Mouse (Mus musculus): ENCODE data around the gene Cfap157. TPM values are rescaled to one million over a fixed set of nuclear protein-coding genes. Genes with fewer than 3 reads are reported as not detected.

The Cfap157 gene
- total RNA-seq (2021), result not detected
- long read RNA-seq, experiment 1, result 0 reads
- long read RNA-seq, experiment 2, result 0 reads

DNA sequence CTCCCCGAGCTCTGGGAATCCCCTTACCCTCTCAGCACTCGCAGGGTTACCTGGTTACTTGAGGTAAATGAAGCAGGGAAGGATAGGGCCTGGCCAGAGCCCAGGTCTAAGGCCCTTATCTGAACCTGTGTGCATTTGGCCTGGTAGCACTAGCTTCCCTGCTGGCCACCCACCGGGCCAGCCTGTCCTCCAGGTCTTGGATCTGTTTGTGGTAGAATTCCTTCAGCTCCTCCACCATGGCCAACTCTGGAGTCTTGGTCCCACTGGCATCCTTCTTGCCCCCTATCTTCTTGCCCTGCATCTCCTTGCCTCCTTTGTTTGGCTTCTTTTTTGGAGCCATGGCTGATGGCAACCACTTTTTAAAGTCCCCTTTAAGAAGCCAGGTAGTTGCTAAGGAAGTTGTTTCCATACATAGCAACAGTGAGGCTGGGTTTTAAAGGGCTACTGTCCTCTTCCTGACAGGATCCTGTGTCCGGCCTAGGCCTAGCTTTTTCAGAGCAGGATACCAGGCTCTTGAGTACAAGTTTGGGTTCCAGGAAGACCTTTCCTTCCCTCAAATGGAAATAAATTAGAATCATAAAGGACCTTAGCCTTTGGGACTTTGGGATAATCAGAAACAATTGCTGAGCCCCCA, at the start of gene Cfap157:
TSS of gene Cfap157 (minus strand) at position 381 of the 634 bp plus-strand sequence.
- no peak for DNase-seq (ENCODE audit: low spot score in 2 of 2)

DNA sequence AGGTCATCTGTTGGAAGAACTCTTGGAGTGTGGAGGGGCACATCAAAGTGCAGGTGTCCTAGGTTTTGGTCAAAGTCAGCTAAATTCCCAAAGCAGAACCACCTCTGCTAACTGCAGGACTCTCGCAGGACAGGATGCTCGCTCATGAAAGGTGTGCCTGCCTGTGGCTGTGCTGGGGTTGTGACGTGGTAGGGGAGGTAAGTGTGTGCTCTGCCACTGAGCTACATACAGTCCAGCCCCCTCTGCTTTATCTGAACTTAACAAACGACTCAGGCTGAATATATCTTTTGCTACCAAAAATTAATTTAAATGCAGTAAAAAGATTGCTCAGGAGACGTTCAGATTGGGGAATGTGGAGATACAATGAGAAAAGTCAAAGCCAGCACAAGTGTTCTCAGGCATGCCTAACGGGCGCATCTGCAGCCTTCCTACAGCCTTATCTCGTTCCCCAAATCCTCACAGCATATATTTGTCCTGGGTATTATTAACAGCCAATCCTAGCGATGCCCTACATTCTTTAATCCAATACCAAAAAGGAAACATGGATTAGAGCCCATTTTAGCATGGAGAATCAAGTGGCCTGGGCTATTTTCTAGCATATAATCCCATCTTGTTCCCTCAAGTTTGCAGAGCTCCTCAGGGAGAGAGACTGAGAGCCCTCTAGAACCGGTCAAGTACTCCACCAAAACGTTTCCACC, 44.9 kb upstream of the Cfap157 start:
- no peak for DNase-seq (ENCODE audit: low spot score in 2 of 2)

DNA sequence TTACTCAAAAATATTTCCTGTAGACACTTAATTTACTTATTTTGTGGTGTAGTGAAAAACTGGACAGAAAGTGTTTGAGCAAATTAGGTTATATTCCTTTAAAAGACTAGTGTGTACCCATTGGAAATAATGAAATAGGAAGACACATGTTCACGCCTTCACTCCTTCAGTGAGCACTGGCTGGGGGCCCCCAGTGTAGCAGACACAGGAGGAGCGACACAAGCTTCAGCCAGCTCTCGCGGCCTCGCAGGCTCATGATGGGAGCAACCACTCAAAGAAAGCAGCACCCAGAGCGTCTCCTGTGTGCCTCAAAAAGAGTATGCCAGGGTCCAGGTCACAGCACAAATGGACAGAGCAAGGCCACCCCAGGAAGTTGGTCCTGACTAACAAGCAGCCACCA, 41.6 kb upstream of the Cfap157 start:
- DNase-seq (ENCODE audit: low spot score in 2 of 2), result no peak

DNA sequence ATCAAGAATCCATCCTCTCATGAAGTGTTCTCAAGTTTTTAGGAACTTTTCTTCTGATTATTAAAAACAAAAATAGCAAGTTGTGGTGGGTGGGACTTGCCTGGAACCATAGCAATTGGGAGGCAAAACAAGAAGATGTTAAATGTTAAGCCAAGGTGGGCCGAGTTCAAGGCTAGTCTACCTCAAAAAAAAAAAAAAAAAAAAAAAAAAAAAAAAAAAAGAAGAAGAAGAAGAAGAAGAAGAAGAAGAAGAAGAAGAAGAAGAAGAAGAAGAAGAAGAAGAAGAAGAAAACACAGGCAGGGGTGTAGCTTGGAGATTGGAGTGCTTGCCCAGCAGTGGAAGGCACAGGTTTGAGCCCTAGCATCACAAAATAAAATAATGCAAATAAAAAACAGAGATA, 40.5 kb upstream of the Cfap157 start:
- DNase-seq (ENCODE audit: low spot score in 2 of 2), result no peak

DNA sequence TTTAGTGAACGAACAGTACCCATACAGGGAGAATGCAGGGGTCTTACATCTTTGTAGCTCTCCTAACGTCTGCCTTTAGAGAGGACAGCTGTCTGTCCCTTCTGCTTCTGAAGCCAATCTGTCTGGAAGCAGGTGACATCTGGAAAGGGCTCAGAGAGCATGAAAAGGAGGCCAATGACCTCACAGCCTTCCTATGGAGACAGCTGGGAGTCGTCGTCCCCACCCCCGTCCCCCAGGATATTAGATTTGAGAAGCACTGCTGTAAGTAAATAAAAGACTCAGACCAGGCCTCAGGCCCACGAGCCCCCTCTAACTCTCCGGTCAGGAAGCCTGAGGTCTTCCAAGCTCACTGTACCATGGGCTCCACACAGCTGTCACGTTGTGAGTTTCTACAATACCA, 40.0 kb upstream of the Cfap157 start:
- no peak for DNase-seq (ENCODE audit: low spot score in 2 of 2)

DNA sequence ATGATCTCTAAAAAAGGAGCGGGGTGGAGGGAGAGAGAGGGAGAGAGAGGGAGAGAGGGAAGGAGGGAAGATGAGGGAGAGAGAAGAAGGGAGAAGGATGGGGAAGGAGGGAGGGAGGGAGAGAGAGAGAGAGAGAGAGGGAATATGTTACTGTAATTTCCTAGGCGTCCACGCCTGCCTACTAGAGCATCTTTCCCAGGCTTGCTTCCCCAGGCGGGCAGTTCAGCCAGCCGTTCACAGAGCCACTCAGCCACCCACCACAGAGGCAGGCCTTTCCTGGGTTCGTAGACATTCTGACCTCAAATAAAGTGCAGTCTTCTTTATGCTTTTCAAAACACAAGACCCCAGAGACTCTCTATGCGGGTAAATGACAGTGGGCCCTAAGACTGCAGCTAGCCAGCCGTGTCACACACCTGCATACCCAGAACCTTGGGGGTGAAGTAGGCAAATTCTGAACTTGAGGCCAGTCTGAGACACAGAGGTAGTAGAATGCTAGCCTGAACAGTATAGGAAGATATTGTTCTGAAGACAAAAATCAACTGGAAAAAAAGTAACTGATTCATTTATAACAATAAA, 39.4 kb upstream of the Cfap157 start:
- no peak for DNase-seq (ENCODE audit: low spot score in 2 of 2)

DNA sequence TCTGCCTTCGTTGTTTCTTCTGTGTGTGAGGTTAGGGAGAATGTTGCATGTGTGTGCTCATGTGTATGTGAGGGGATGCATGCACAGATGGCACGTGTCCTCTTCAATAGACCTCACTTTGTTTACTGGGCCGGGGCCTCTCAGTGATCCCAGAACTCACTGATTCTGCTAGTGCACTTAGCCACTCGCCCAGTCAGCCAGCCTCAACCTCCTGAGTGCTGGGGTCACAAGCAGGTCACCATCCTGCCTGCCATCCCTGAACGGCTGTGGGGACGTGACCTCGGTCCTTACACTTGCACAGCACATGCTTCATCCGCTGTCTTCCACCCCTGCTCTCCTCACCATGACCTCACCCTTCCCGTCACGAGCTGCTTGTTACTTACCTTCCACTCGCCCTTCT, 38.9 kb upstream of the Cfap157 start:
- no peak for DNase-seq (ENCODE audit: low spot score in 2 of 2)

DNA sequence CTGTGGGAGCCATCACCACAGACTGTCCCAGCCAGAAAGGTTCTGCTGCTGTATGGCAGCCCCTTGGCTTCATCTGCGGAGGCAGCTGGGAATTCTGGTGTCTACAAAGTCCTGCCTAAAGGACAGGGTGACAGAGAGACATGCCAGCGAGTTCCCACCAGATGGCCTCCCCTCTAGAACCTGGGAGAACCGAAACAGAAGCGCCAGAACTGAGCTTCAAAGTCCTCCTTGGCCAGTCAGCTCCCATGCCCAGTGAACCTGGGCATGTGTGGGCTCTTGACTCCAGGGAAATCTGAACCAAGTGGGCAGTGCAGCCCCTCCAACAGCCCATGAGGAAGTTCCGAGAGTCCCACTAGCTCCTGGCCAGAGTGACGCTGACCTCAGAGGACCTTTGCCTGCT, 38.4 kb upstream of the Cfap157 start:
- no peak for DNase-seq (ENCODE audit: low spot score in 2 of 2)

DNA sequence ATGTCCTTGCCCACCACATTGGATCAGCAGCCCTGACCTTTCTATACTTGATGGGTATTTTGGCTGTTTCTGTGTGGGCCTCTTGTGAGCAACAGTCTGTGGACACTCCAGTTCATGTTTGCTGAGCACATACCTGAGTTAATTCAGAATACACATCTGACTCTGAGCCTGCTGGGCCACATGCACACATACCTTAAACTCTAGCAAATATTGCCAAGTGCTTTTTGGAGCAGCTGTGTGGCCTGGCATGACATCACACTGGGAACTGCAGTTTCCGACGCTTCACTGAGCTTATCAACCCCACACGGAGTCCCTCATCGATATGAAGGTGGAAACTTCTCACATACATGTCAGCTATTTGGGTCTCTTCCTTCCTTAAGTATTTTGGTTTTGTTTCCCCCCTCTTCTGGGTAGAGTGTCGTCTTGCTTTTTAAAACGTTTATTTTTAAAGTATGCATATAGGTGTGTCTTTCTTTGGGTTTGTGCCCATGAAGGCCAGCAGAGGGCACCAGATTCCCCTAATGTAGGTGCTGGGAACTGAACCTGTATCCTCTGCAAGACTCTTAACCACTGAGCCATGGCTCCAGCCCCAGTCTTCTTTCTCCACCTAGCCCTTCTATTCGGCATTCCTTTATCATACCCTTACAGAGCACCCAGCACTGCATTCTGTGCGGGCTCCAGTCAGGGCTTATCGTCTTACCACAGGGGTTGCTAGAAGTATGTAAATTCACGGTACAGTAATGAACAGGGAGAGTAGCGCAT, 37.0 kb upstream of the Cfap157 start:
- no peak for DNase-seq (ENCODE audit: low spot score in 2 of 2)

DNA sequence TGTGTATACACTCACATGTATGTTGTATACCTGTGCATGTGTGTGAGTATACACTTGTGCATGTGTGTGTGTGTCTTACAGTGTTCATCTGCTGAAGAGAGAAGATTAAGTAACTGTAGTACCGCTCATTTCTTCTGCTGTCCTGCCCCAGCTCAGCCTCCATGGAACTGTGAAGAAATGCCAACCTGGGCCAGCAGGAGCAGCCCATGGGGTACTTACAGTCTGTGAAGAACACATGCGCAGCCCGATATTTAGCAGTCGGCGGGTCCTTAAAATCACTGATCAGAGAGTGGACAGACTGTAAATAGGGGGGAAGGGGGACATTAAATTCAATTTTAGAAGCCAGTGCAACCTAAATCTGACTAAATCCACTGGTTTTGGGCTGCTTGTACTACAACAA, 34.0 kb upstream of the Cfap157 start:
- DNase-seq (ENCODE audit: low spot score in 2 of 2), result no peak

DNA sequence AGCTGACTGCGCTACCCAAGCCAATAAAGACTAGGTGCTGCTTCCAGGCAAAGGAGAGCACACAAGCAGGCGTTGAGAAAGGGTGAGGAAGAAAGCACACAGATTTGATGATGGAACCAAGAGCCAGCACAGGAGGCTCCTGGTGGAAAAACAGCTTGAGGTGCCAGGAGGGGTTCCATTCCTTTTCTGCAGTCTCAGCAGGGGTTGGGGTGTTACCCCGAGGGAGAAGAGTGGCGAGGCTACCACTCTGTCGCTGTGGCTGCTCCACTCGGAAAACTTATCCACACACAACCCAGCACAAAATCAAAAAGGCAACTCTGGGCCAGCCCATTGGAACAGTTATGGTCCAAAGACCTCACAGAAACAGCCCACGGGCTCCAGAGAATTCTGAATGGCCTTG, 33.4 kb upstream of the Cfap157 start:
- DNase-seq (ENCODE audit: low spot score in 2 of 2), result no peak

DNA sequence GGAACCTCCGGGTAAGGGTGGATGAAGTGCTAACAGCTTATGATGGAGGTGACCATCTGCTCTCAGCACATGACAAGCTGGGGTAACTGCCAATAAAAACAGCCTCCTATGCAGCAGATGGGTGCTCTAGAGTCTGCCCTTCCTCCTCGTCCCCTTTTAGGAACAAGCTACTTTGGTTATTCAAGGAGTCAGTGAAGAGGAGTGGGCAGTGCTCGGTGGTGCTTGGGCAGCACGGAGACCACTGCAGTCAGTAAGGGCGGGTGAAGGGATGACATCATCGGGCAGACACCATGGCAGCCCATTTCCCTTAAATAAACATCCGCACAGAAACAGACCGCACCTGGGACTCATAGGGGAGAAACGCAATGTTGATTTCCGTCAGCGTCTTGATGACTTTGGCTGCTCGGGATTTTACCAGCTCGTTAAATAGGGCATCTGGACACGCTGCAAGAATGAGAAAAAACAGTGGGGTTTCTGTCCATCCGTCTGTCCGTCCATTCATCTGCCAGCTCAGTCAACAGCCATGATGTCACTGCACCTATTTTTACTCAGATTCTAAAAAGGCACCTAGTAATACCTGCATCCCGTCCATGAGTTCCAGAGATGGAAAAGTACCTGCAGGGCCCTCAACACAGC, 32.8 kb upstream of the Cfap157 start:
- no peak for DNase-seq (ENCODE audit: low spot score in 2 of 2)

DNA sequence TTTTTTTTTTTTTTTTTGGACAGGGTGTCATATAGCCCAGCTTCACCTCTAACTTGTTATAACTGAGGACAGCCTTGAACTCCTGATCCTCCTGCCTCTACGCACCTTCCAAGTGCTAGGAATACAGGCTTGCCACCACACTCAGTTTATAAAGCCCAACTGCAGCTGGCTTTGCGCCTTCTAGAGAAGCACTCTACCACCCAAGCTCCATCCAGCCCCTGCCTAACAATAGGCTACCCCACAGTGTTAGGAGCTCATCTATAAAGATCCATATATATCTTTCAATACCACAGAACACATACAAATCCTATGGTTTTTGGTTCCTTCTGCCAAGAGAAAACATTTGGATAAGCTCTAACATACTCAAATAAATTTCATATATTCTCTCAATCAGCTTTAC, 32.3 kb upstream of the Cfap157 start:
- no peak for DNase-seq (ENCODE audit: low spot score in 2 of 2)

DNA sequence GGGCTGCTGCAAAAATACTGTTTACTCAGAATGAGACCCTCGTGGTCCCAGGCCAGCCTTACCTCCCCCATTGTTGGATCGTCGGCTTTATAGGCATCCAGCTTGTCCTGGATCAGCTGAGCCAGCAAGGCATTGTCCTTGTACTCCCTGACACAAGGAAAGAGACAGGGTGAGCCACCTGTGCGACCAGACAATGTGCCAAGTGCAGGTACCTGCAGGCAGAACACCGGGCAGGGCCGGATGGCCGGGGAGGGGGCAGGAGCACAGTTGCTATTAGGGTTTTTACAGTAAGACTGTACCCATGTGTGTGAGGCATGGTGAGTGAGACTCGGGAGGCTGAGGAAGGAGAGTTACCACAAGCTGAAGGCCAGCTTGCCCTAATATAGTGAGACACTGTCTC, 27.7 kb upstream of the Cfap157 start:
- no peak for DNase-seq (ENCODE audit: low spot score in 2 of 2)

DNA sequence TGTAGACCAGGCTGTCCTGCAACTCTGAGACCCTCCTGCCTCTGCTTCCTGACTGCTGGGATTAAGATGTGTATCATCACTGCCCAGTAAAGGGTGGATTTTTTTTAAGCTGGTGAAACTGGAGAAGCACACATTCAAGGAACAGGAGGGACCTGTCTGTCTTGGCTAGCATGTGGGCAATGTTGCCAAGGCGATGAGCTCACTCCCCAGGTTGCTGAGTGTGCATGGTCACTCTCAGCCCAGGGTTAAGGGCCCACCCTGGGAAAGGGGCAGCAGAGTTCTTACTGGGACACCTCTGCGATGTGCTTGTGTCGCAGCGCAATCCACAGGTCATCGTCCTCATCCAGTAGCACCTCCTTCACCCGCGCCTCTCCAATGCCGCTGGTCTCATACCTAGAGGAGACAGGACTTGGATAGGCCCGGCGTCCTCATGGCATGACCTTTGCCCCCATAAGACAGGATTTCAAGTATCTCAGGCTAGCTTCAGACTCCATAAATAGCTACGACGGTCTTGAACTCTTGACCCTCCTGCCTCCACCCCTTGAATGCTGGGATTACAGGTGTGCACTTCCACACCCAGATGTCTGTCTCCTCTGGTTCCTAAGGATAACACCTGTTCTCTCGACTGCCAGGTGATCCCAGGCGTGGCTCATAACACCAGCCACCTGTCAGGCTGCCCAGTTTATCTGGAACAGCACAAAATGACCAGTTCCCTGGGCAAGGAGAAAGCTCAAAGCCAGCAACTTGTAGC, 24.8 kb upstream of the Cfap157 start:
- no peak for DNase-seq (ENCODE audit: low spot score in 2 of 2)

DNA sequence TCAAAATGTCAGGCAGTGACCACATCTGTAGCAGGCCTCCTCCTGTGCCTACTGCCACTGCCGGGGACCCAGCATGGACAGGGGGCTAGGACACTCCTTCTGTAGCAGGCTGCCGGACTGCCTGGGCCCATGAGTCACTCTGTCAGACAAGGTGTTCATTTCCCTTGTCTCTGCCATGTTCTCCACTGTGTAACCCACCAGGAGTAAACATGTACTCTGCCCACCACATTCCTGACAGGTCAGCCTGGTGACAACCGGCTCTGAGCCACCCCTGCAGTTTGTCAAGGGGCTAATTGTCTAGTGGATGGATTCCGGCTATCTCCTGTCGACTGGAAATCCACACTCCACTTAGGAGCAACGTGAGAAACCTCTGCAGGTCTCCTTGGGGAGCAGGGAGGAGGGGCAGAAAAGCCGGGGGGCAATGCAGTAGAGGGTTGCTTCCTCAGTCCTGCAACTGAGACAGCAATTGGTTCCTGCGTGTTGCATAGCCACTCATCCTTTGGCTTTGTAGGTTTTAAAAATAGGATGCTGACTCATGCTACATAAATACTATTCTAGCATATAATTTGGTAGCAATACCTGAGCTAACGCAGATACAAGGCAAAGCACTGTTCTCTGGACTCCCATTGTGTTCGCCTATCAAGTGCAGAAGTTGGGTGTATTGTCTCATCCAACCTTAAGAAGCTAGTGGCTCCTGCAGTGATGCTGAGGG, 14.2 kb upstream of the Cfap157 start:
- no peak for DNase-seq (ENCODE audit: low spot score in 2 of 2)

DNA sequence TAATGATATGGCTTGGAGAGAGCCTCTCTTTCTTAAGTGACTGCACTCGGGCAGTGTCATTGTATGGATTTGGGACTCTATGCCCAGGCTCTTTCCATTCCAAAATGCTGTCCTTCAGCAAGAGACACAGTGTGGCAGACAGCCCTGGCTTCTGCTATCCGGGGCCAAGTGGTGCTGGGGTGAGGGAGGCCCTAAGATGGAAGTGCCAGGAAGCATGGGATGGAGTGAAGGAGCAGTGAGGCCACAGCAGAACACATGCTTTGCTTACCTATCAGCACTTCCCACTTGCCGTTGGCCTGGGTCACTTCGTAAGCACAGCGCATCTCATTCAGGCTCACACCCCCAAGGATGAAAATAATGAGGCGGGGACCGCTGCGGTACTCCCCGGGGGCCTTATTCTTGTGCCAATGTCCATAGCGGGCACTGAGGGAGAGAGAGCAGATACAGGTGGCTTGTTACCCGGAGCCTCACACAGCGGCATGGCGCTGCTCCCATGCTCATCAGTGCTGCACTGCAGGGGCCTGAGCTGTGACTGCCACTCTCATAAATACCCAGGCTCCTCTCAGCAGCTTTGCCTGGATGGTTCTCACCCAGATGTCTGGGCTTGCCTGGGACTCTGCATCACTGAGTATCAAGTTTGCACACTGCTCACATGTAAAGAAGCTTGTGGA, 11.7 kb upstream of the Cfap157 start:
- DNase-seq (ENCODE audit: low spot score in 2 of 2), result no peak

DNA sequence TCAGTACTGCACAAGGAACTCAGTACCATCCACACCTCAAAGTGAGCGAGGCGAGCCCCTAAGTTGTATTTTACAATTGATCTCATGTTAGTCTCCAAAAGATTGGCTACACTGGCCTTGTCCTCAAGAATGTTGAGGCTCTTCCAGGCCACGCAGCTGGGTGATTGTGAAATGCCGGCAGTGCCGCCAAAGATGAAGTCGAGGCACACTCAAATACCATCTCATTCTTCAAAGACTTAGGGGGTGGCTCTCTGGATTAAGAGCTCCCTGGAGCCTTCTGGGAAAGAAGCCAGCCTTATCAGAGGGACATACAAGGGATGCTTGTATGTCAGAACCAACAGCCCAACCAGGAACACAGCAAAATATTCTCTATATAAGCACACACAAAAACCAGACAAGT, 7.1 kb upstream of the Cfap157 start:
- DNase-seq (ENCODE audit: low spot score in 2 of 2), result no peak

DNA sequence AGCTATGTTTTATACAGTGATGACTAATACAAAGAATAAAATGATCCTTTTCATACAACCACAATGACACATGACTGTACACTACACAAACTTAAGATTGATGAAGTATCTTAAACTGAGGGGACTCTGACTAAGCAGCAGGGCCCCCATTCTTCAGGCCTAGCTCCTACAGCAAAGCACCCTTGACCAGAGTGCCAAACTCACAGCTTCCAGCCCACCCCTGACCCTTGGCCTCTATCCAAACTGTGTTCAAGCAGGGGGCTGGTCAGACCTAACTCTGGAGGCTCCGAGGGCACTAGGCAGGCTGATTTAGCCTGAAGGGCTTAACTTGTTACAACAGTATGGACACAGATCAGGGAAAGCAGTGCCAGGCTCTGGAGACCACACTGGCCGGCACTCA, 4.4 kb upstream of the Cfap157 start:
- DNase-seq (ENCODE audit: low spot score in 2 of 2), result no peak

DNA sequence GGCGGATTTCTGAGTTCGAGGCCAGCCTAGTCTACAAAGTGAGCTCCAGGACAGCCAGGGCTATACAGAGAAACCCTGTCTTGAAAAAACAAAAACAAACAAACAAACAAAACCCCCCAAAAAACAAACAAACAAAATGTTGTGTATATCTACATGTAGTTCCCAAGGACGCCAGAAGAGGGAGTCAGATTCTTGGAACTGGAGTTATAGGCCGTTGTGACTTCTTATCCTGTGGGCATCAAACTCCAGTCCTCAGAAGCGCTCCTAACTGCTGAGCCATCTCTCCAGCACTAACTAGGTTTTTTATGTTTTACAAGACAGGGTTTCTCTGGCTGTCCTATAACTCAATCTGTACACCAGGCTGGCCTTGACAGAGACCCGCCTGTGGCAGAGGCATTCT, 2.9 kb upstream of the Cfap157 start:
- DNase-seq (ENCODE audit: low spot score in 2 of 2), result no peak
